In the genomic region with DNA sequence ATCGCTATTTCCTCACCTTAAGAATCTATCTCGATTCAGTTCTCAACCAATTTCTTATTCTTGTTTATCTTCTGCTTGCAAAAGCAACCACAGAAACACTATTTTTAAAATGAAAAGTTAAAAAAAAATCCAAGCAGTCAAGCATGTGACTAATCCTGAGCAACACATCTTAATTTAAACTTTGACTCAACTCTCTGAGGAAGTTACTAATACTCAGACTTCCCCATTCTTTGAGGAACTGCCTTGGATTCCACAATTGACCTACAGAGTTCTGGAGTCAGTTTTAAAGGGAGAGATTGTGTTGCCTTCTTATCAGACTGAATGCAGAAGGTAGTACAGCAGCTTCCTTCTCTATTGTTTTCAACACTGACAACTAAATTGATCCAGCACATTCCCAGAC, we compare ENCODE assay signal across 27 mouse cellular contexts. TPM values are rescaled to one million over a fixed set of nuclear protein-coding genes. Genes with fewer than 3 reads are reported as not detected.
DNase-seq lines count a peak whose midpoint lies in the region; ATAC-seq and TF ChIP-seq lines count a peak whose summit lies in the region.
"Had no signal": no experiment of that assay in that cellular context is flagged by ENCODE, and none has a peak within 500 bp of the region (broad histone marks: within the 10 kb centered on the region; RNA-seq: fewer than 3 reads in every experiment).

No protein-coding gene starts in this region.

- no peak overlapping the region for H3K4me3 ChIP-seq in kidney, adult 2 months (ENCODE audit: insufficient read depth, low read depth, low read length)
- no peak overlapping the region for H3K4me3 ChIP-seq in kidney, embryonic 16.5 days (ENCODE audit: low read length)
- no peak overlapping the region for H3K4me3 ChIP-seq in macrophage (ENCODE audit: inconsistent target)
- no peak overlapping the region for H3K4me3 ChIP-seq in stomach, postnatal 0 days (ENCODE audit: low read depth, low read length)
- H3K4me3 ChIP-seq: heart, embryonic 12.5 days; layer of hippocampus, adult 2 months; midbrain, embryonic 15.5 days; stomach, embryonic 15.5 days had no signal

- H3K27me3 ChIP-seq in kidney, adult 2 months (replicated peaks; ENCODE audit: control insufficient read depth, insufficient read depth, low read length): no peaks in the 10 kb centered on the region
- no peaks in the 10 kb centered on the region for H3K27me3 ChIP-seq in kidney, embryonic 16.5 days (ENCODE audit: insufficient read depth, low read length)
- no peaks in the 10 kb centered on the region for H3K27me3 ChIP-seq in stomach, postnatal 0 days (ENCODE audit: control insufficient read depth, insufficient read depth, low read length)
- H3K27me3 ChIP-seq: heart, embryonic 12.5 days; midbrain, embryonic 15.5 days; stomach, embryonic 15.5 days had no signal

- no peak overlapping the region for H3K9ac ChIP-seq in kidney, embryonic 16.5 days (replicated peaks; ENCODE audit: low read length)
- no peak overlapping the region for H3K9ac ChIP-seq in stomach, postnatal 0 days (ENCODE audit: low read length)
- H3K9ac ChIP-seq: heart, embryonic 12.5 days; midbrain, embryonic 15.5 days; stomach, embryonic 15.5 days had no signal

- DNase-seq in kidney, adult 2 months: peak; percentile 1
- DNase-seq in 416B (ENCODE audit: low read depth) (peak; percentile 86), adipocyte (ENCODE audit: low spot score) (peak; percentile 2)
- no peak for DNase-seq in layer of hippocampus, postnatal 10 days (ENCODE audit: low spot score in 2 of 2)
- no peak for DNase-seq in stomach, postnatal 0 days (ENCODE audit: low spot score)
- no peak for DNase-seq in cerebellum, postnatal 10 days
- DNase-seq: adrenal gland, adult 2 months; cerebellum, adult 2 months; gastrocnemius, postnatal 14 days; heart, postnatal 36 days; left cerebral cortex, postnatal 4 days; spleen, adult 18-20 months had no signal

- no peak for TF ChIP-seq POLR2A in kidney, adult 2 months (IDR thresholded peaks at IDR 0.05; ENCODE audit: low read depth, low read length)

- 71% methylated on average over 2 of the region's 2 CpGs for WGBS in kidney, adult 2 months
- 84% methylated on average over 2 of the region's 2 CpGs for WGBS in kidney, embryonic 16.5 days
- 6% methylated on average over 2 of the region's 2 CpGs for WGBS in macrophage (ENCODE audit: missing documents)
- WGBS in stomach, postnatal 0 days: 60% methylated on average over 2 of the region's 2 CpGs

- no peak overlapping the region for H3K4me2 ChIP-seq in kidney, embryonic 16.5 days (replicated peaks; ENCODE audit: low read depth, low read length)
- no peak overlapping the region for H3K4me2 ChIP-seq in stomach, postnatal 0 days (replicated peaks; ENCODE audit: low read depth)
- H3K4me2 ChIP-seq: heart, embryonic 12.5 days; liver, embryonic 11.5 days; midbrain, embryonic 15.5 days; stomach, embryonic 15.5 days had no signal

- H3K36me3 ChIP-seq in kidney, adult 2 months (ENCODE audit: control insufficient read depth, insufficient read depth, low read length): no peaks in the 10 kb centered on the region
- no peaks in the 10 kb centered on the region for H3K36me3 ChIP-seq in kidney, embryonic 16.5 days (ENCODE audit: insufficient read depth, low read length)
- H3K36me3 ChIP-seq in macrophage (ENCODE audit: inconsistent target): no peaks in the 10 kb centered on the region
- H3K36me3 ChIP-seq in stomach, postnatal 0 days (ENCODE audit: control insufficient read depth, insufficient read depth, low read length): no peaks in the 10 kb centered on the region
- H3K36me3 ChIP-seq: heart, embryonic 12.5 days; midbrain, embryonic 15.5 days; stomach, embryonic 15.5 days had no signal

- TF ChIP-seq EP300 in stomach, postnatal 0 days (optimal IDR thresholded peaks at IDR 0.05): no peak

- H3K9me3 ChIP-seq in kidney, embryonic 16.5 days (ENCODE audit: low read length): no peaks in the 10 kb centered on the region
- H3K9me3 ChIP-seq in stomach, postnatal 0 days (ENCODE audit: control insufficient read depth, low read length): no peaks in the 10 kb centered on the region
- H3K9me3 ChIP-seq: heart, embryonic 12.5 days; midbrain, embryonic 15.5 days; stomach, embryonic 15.5 days had no signal

- no peak for TF ChIP-seq CTCF in kidney, adult 2 months (conservative IDR thresholded peaks at IDR 0.05; ENCODE audit: insufficient read depth, insufficient read length, low read depth, low read length)
- TF ChIP-seq CTCF in stomach, postnatal 0 days (IDR thresholded peaks at IDR 0.05; ENCODE audit: low read depth): no peak

- H3K79me2 ChIP-seq in macrophage (ENCODE audit: inconsistent target): no peaks in the 10 kb centered on the region

- no peaks in the 10 kb centered on the region for H3K4me1 ChIP-seq in kidney, adult 2 months (ENCODE audit: control insufficient read depth, insufficient read depth, low read length)
- no peaks in the 10 kb centered on the region for H3K4me1 ChIP-seq in kidney, embryonic 16.5 days (ENCODE audit: insufficient read depth, low read length)
- no peaks in the 10 kb centered on the region for H3K4me1 ChIP-seq in stomach, postnatal 0 days (replicated peaks; ENCODE audit: control insufficient read depth, insufficient read depth)
- H3K4me1 ChIP-seq: heart, embryonic 12.5 days; midbrain, embryonic 15.5 days; stomach, embryonic 15.5 days had no signal

- H3K27ac ChIP-seq in kidney, adult 2 months (ENCODE audit: insufficient read depth, low read depth, low read length): no peak overlapping the region
- H3K27ac ChIP-seq in kidney, embryonic 16.5 days (ENCODE audit: low read length): no peak overlapping the region
- H3K27ac ChIP-seq in macrophage: peak overlapping the region; percentile 59
- H3K27ac ChIP-seq in stomach, postnatal 0 days (replicated peaks): no peak overlapping the region
- H3K27ac ChIP-seq: layer of hippocampus, adult 2 months; midbrain, embryonic 15.5 days; stomach, embryonic 15.5 days had no signal

- no peak for ATAC-seq in kidney, embryonic 16.5 days (ENCODE audit: low FRiP score, low TSS enrichment)
- ATAC-seq in stomach, postnatal 0 days (ENCODE audit: low FRiP score, low TSS enrichment): no peak
- ATAC-seq: inflammation-experienced regulatory T-cells, adult 6 months; midbrain, embryonic 15.5 days had no signal

RNA-seq across cellular contexts. Expression of gene Ptchd1, which starts 39.0 kb away (rescaled TPM):
- polyA plus RNA-seq in kidney, adult 2 months (2012; rRNA removed): 0.22 and 0.46 TPM in 2 replicates
- 0.69 and 1.1 TPM in 2 replicates for polyA plus RNA-seq in kidney, embryonic 16.5 days (2015; fragmentation: Nextera tagmentation; extraction: Ambion mirVana)
- total RNA-seq in macrophage (2018; cell fraction: chromatin; rRNA removed): 1 to 10 TPM in 10 of 26 experiments, under 1 TPM in 10, not detected in 6; 0.19 to 4.5 (median 0.99) TPM
- under 1 TPM in 25 of 26 experiments, not detected in 1; 0.06 to 0.75 (median 0.42) TPM for total RNA-seq in macrophage (2018; cell fraction: cytosol; rRNA removed)
- total RNA-seq in macrophage (2018; cell fraction: nucleus; rRNA removed): 1 to 10 TPM in 11 of 26 experiments, under 1 TPM in 14, not detected in 1; 0.22 to 2.4 (median 0.89) TPM
- 0.13 to 0.36 TPM (median 0.32 TPM) in 3 replicates for polyA plus RNA-seq in macrophage (2018)
- 1 to 10 TPM; 6.9 to 7.5 TPM for total RNA-seq in layer of hippocampus, postnatal 10 days (2021)
- 1.8 and 2.0 TPM in 2 replicates for polyA plus RNA-seq in stomach, postnatal 0 days (2015; fragmentation: Nextera tagmentation; extraction: Ambion mirVana)
- polyA plus RNA-seq: adrenal gland, adult 2 months; inflammation-experienced regulatory T-cells, adult 6 months had no signal

RNA-seq across cellular contexts. Expression of gene Gm15155, which starts 40.0 kb away (rescaled TPM):
- polyA plus RNA-seq in kidney, adult 2 months (2012; rRNA removed): not detected in 2 replicates
- not detected in 2 replicates for polyA plus RNA-seq in kidney, embryonic 16.5 days (2015; fragmentation: Nextera tagmentation; extraction: Ambion mirVana)
- total RNA-seq in macrophage (2018; cell fraction: chromatin; rRNA removed): not detected
- total RNA-seq in macrophage (2018; cell fraction: cytosol; rRNA removed): not detected
- total RNA-seq in macrophage (2018; cell fraction: nucleus; rRNA removed): not detected
- polyA plus RNA-seq in macrophage (2018): not detected in 3 replicates
- total RNA-seq in layer of hippocampus, postnatal 10 days (2021): not detected
- not detected in 2 replicates for polyA plus RNA-seq in stomach, postnatal 0 days (2015; fragmentation: Nextera tagmentation; extraction: Ambion mirVana)
- total RNA-seq: adrenal gland, adult 2 months; gastrocnemius, postnatal 14 days; heart, postnatal 36 days; layer of hippocampus, adult 2 months had no signal
- polyA plus RNA-seq: adrenal gland, adult 2 months; C2C12; cerebellum, adult 2 months; embryonic facial prominence, embryonic 14.5 days; forebrain, embryonic 11.5 days; heart, embryonic 12.5 days; inflammation-experienced regulatory T-cells, adult 6 months; kidney, embryonic 14.5 days; liver, embryonic 11.5 days; lung, embryonic 16.5 days; midbrain, embryonic 15.5 days; neural tube, embryonic 11.5 days; stomach, embryonic 15.5 days; thymus, postnatal 0 days had no signal

Comparison
In these comparisons a context has a peak if more than half of its experiments do, and no peak if none do; other contexts are left out.
1. DNase-seq: peak in kidney, adult 2 months (single experiment), 416B (single experiment) and adipocyte (single experiment); none in layer of hippocampus, postnatal 10 days (0 of 2), stomach, postnatal 0 days (single experiment) and cerebellum, postnatal 10 days (0 of 2).